Mouse (Mus musculus) C2C12 (cell line): ENCODE results near the gene Specc1l. TPM values are rescaled to one million over a fixed set of nuclear protein-coding genes. Genes with fewer than 3 reads are reported as not detected.
"Not testable (repeated sequence)": the region's sequence is repeated elsewhere in the genome, so short reads cannot be mapped to it uniquely, and the experiment has no call there.

ENCODE experiments used
- H3K27me3 ChIP-seq: one replicate; pipeline ENCODE4 v1.6.1; 2011; ENCODE audit not compliant: control insufficient read depth, insufficient read depth, insufficient read length
- H3K36me3 ChIP-seq: one replicate; pipeline ENCODE4 v1.6.1; 2011; ENCODE audit not compliant: control insufficient read depth, insufficient read depth
- H3K4me3 ChIP-seq: one replicate; pipeline ENCODE4 v1.5.1; 2011; ENCODE audit warnings: mild to moderate bottlenecking, control low read depth; ENCODE audit not compliant: poor library complexity, insufficient read depth, severe bottlenecking
- H3K79me2 ChIP-seq: one replicate; pipeline ENCODE4 v1.6.1; 2011; ENCODE audit not compliant: control insufficient read depth, insufficient read depth
- H3K79me3 ChIP-seq: one replicate; pipeline ENCODE4 v1.6.1; 2011; ENCODE audit warnings: low read depth, control low read depth
- H3ac ChIP-seq: one replicate; pipeline ENCODE3; 2011; ENCODE audit warnings: low read depth; ENCODE audit not compliant: control insufficient read depth, insufficient read length
- CEBPB ChIP-seq: IDR thresholded peaks from one replicate; pipeline ENCODE4 v1.6.1; 2011; ENCODE audit warnings: low read depth, mild to moderate bottlenecking, control low read depth, moderate library complexity
- CTCF ChIP-seq: IDR thresholded peaks from one replicate; pipeline ENCODE4 v1.5.1; 2011; ENCODE audit not compliant: control insufficient read depth, insufficient read depth, insufficient read length
- FOSL1 ChIP-seq: IDR thresholded peaks from one replicate; pipeline ENCODE4 v1.8.0; 2011; ENCODE audit warnings: mild to moderate bottlenecking, low read length; ENCODE audit not compliant: poor library complexity, insufficient read depth, severe bottlenecking
- MAX ChIP-seq: IDR thresholded peaks from one replicate; pipeline ENCODE4 v1.6.1; 2011; ENCODE audit warnings: mild to moderate bottlenecking, control low read depth
- MYOD1 ChIP-seq: IDR thresholded peaks from one replicate; pipeline ENCODE4 v1.6.1; 2011; ENCODE audit warnings: low read depth; ENCODE audit not compliant: control insufficient read depth, insufficient read length
- MYOG ChIP-seq: IDR thresholded peaks from one replicate; pipeline ENCODE4 v1.6.1; 2011; ENCODE audit not compliant: control insufficient read depth, insufficient read length; ENCODE audit errors: extremely low read depth
- USF1 ChIP-seq: IDR thresholded peaks from one replicate; pipeline ENCODE4 v1.6.1; 2011; ENCODE audit warnings: low read depth, mild to moderate bottlenecking, control low read depth, moderate library complexity
- polyA plus RNA-seq: library from polyadenylated mRNA; unstranded; fragments of >200 nt; fragmentation: generic; extraction: Trizol; gene quantifications from one replicate; pipeline ENCODE4 v1.2.1, GENCODE M21; 2012; ENCODE audit warnings: missing spikeins

Gene Specc1l
- polyA plus RNA-seq, 1 experiment: 19.1 TPM

DNA sequence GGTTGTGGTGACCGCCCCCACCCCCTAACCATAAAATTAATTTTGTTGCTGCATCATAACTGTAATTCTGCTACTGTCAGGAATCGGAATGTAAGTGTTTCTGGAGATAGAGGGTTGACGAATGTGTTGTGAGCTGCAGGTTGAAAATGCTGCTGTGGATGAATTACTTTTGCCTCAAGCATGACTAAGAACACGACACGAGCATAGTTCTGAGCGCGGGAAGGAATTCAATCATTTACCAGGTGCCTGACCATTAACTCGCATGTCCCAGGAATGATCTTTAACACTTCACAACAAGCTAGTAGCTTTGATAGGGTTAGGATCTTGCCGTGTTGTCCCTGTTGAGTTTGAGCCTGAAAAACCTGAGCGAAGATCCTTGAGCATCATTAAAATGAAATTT lies 125.4 kb downstream of the Specc1l start:
- Histone ChIP-seq H3K79me3 (no peaks in the 10 kb centered on the region), H3K27me3 (no peaks in the 10 kb centered on the region), H3ac (no peak overlapping the region), H3K36me3 (no peaks in the 10 kb centered on the region), H3K79me2 (no peaks in the 10 kb centered on the region), H3K4me3 (no peak overlapping the region)
- TF ChIP-seq CTCF (no peak), MYOD1 (no peak), USF1 (no peak), MYOG (no peak), FOSL1 (no peak), CEBPB (no peak), MAX (no peak)

DNA sequence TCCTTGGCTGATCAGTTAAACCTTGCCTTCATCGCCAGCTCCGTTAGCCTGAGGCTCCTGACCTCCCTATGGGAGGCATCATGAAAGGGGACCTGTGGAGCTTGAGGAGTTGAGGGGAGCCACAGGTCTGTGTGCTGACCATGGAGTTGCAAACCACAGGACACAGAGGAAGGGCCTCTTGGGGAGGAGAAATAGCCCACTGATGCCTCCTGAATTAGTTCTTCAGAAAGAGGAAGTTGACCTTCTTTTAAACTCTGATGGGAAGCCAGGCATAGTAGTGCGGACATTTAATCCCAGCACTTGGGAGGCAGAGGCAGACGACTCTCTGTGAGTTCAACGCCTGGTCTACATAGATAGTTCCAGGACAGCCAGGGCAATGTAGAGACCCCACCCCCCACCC lies 127.0 kb downstream of the Specc1l start:
- Histone ChIP-seq H3K79me2 (no peaks in the 10 kb centered on the region), H3K4me3 (no peak overlapping the region), H3K27me3 (no peaks in the 10 kb centered on the region), H3ac (no peak overlapping the region), H3K36me3 (no peaks in the 10 kb centered on the region), H3K79me3 (no peaks in the 10 kb centered on the region)
- TF ChIP-seq MYOD1 (no peak), MYOG (no peak), CEBPB (no peak), MAX (no peak), FOSL1 (no peak), CTCF (no peak), USF1 (no peak)

DNA sequence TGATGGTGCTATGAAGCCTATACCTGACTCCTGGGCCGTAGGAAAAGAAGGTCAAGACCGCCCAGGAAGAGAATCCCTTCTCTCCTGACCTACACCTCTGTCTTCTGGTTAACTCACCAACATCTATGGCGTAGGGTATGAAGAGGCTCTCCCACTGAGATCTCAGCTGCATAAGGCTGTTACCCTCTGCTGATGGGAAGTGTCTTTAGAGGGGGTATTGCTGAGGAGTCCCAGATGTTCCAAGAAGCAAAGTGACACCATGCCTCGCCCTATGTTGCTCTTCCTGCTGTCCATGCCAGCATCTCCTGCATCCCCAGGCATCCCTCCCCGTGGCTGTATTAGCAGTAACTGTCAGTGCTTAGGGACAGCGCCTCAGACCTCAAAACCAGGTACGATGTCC lies 127.5 kb downstream of the Specc1l start:
- H3K36me3 ChIP-seq: no peaks in the 10 kb centered on the region
- TF ChIP-seq MAX: no peak
- TF ChIP-seq MYOD1: no peak
- TF ChIP-seq USF1: no peak
- TF ChIP-seq FOSL1: no peak
- TF ChIP-seq CTCF: no peak
- TF ChIP-seq MYOG: no peak
- H3K79me2 ChIP-seq: no peaks in the 10 kb centered on the region
- no peak overlapping the region for H3ac ChIP-seq
- H3K4me3 ChIP-seq: no peak overlapping the region
- no peaks in the 10 kb centered on the region for H3K27me3 ChIP-seq
- H3K79me3 ChIP-seq: no peaks in the 10 kb centered on the region

DNA sequence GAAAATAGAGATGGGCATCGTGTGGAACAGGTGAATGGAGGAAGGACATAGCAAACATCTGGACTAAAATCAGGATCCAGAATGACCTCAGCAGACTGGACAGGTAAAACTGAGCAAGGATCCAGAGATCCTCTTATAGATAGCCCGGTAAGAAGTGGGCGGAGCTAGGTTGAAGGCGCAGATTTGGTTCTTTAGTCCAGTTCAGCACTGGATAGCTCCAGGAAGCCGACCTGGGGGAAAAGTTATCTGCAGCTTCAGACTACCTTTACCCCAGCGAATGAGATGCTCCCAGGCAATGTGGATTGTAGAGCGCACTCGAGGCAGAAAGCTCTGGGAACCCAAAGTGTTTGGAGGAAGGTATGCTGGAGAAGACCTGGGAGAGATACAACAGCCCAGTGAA lies 130.1 kb downstream of the Specc1l start:
- no peaks in the 10 kb centered on the region for H3K79me3 ChIP-seq
- H3K79me2 ChIP-seq: no peaks in the 10 kb centered on the region
- TF ChIP-seq CTCF (no peak), CEBPB (no peak), MAX (no peak), MYOD1 (no peak)
- H3K36me3 ChIP-seq: no peaks in the 10 kb centered on the region
- no peak overlapping the region for H3K4me3 ChIP-seq
- no peaks in the 10 kb centered on the region for H3K27me3 ChIP-seq
- H3ac ChIP-seq: no peak overlapping the region

DNA sequence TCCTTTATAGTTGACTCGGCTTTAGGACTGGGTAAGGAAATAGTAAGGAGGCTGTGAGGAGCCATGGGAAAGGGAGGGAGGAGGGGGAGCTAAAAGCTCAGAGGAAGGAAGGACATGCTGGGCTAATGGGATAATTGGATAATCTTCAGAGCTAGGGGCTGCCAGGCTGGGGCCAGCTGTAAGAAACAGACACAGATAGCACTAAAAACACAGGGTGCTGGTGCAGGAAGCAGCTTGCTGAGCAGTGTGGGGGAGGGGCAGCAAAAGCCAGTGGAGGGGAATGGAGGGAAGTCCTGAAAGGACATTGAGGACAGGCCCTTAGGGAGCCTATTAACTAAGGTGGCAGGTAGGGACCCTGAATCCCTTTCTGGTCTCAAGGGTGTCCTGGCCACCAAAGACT lies 132.7 kb downstream of the Specc1l start:
- not testable (repeated sequence) for H3K27me3 ChIP-seq, H3K36me3 ChIP-seq, H3K79me2 ChIP-seq, H3ac ChIP-seq, H3K4me3 ChIP-seq, H3K79me3 ChIP-seq

DNA sequence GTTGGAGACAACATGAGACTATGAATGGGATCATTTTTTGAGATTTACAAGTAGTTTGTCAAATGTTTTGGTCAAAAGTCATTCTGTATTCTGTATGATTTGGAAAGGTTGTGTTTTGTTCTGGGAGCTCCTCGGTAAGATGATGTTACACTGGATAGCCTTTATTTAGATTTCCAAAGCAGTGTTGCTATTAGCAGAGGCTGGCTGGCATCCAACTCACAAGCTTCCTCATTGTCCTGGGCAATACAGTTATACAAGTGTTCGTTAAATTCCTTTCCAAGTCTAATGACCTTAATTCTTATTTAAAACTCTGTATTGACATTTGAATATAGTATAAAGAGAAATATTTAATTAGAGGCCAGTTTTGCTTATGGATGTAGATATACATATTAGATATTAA lies 133.4 kb downstream of the Specc1l start:
- no peaks in the 10 kb centered on the region for H3K79me2 ChIP-seq
- TF ChIP-seq MYOG: no peak
- TF ChIP-seq USF1: no peak
- TF ChIP-seq CTCF: no peak
- no peak for TF ChIP-seq FOSL1
- peaks cover 5% of the 10 kb centered on the region for H3K27me3 ChIP-seq
- no peak overlapping the region for H3K4me3 ChIP-seq
- no peak overlapping the region for H3ac ChIP-seq
- no peaks in the 10 kb centered on the region for H3K36me3 ChIP-seq
- H3K79me3 ChIP-seq: no peaks in the 10 kb centered on the region
